In genomic region chr1:75293331-75293701, GRCm38 (mm10) we compare ENCODE assay signal across 23 mouse cellular contexts. TPM values are rescaled to one million over a fixed set of nuclear protein-coding genes. Genes with fewer than 3 reads are reported as not detected.
A peak's percentile ranks its signal among the peaks of the same experiment; 100 is the strongest.
DNase-seq lines count a peak whose midpoint lies in the region; ATAC-seq and TF ChIP-seq lines count a peak whose summit lies in the region.
"Had no signal": no experiment of that assay in that cellular context is flagged by ENCODE, and none has a peak within 500 bp of the region (broad histone marks: within the 10 kb centered on the region; RNA-seq: fewer than 3 reads in every experiment).

No protein-coding gene starts in this region.

- 68% methylated on average over 5 of the region's 5 CpGs for WGBS in heart, embryonic 13.5 days
- 82% methylated on average over 5 of the region's 5 CpGs for WGBS in intestine, embryonic 15.5 days
- WGBS in intestine, embryonic 16.5 days, result 81% methylated on average over 5 of the region's 5 CpGs
- 75% methylated on average over 5 of the region's 5 CpGs for WGBS in lung, embryonic 14.5 days
- WGBS in lung, postnatal 0 days, result 73% methylated on average over 5 of the region's 5 CpGs
- 76% methylated on average over 5 of the region's 5 CpGs for WGBS in stomach, embryonic 16.5 days

- H3K4me1 ChIP-seq in heart, embryonic 13.5 days, result peaks cover 21% of the 10 kb centered on the region
- H3K4me1 ChIP-seq in intestine, embryonic 15.5 days (replicated peaks), result 0 out of 2 replicates have a peak, but pooled peaks cover 7% of the 10 kb centered on the region
- H3K4me1 ChIP-seq in intestine, embryonic 16.5 days (ENCODE audit: control insufficient read depth, insufficient read depth, low read length), result no peaks in the 10 kb centered on the region
- H3K4me1 ChIP-seq in lung, embryonic 14.5 days (ENCODE audit: insufficient read depth), result no peaks in the 10 kb centered on the region
- no peaks in the 10 kb centered on the region for H3K4me1 ChIP-seq in lung, postnatal 0 days (ENCODE audit: insufficient read depth, low read depth, low read length)
- H3K4me1 ChIP-seq in stomach, embryonic 16.5 days (ENCODE audit: control insufficient read depth, insufficient read depth, low read length), result peaks cover 7% of the 10 kb centered on the region
- H3K4me1 ChIP-seq: liver, embryonic 13.5 days; stomach, embryonic 15.5 days had no signal

- no peak for ATAC-seq in heart, embryonic 13.5 days (ENCODE audit: extremely low read depth, insufficient number of reproducible peaks, low FRiP score, low TSS enrichment)
- no peak for ATAC-seq in intestine, embryonic 15.5 days
- no peak for ATAC-seq in intestine, embryonic 16.5 days
- ATAC-seq in lung, embryonic 14.5 days (ENCODE audit: insufficient read depth), result no peak
- ATAC-seq in lung, postnatal 0 days, result no peak
- ATAC-seq in stomach, embryonic 16.5 days (ENCODE audit: insufficient read depth, low FRiP score), result no peak
- ATAC-seq: forebrain, embryonic 14.5 days; hindbrain, embryonic 16.5 days; midbrain, embryonic 15.5 days had no signal

- H3K9ac ChIP-seq in heart, embryonic 13.5 days, result no peak overlapping the region
- H3K9ac ChIP-seq in intestine, embryonic 15.5 days, result no peak overlapping the region
- H3K9ac ChIP-seq in intestine, embryonic 16.5 days (ENCODE audit: low read depth, low read length), result no peak overlapping the region
- no peak overlapping the region for H3K9ac ChIP-seq in lung, embryonic 14.5 days
- H3K9ac ChIP-seq in lung, postnatal 0 days (replicated peaks; ENCODE audit: low read depth), result no peak overlapping the region
- H3K9ac ChIP-seq in stomach, embryonic 16.5 days (ENCODE audit: low read length), result no peak overlapping the region
- H3K9ac ChIP-seq: liver, embryonic 13.5 days; midbrain, embryonic 15.5 days; stomach, embryonic 15.5 days had no signal

- peaks cover 2% of the 10 kb centered on the region; the same call in 1 of the 2 replicates for H3K27me3 ChIP-seq in heart, embryonic 13.5 days (replicated peaks)
- no peaks in the 10 kb centered on the region for H3K27me3 ChIP-seq in intestine, embryonic 15.5 days (replicated peaks)
- no peaks in the 10 kb centered on the region for H3K27me3 ChIP-seq in intestine, embryonic 16.5 days (replicated peaks; ENCODE audit: control insufficient read depth, insufficient read depth, low read length)
- no peaks in the 10 kb centered on the region for H3K27me3 ChIP-seq in lung, embryonic 14.5 days (ENCODE audit: insufficient read depth, low read length)
- H3K27me3 ChIP-seq in lung, postnatal 0 days (replicated peaks; ENCODE audit: insufficient read depth, low read length), result no peaks in the 10 kb centered on the region
- no peaks in the 10 kb centered on the region for H3K27me3 ChIP-seq in stomach, embryonic 16.5 days (ENCODE audit: control insufficient read depth, insufficient read depth, low read length)
- H3K27me3 ChIP-seq: liver, embryonic 13.5 days; midbrain, embryonic 15.5 days; stomach, embryonic 15.5 days had no signal

- no peaks in the 10 kb centered on the region for H3K9me3 ChIP-seq in heart, embryonic 13.5 days
- H3K9me3 ChIP-seq in intestine, embryonic 15.5 days, result no peaks in the 10 kb centered on the region
- H3K9me3 ChIP-seq in intestine, embryonic 16.5 days (ENCODE audit: control insufficient read depth, low read length), result no peaks in the 10 kb centered on the region
- no peaks in the 10 kb centered on the region for H3K9me3 ChIP-seq in lung, embryonic 14.5 days (ENCODE audit: low read depth, low read length)
- H3K9me3 ChIP-seq in lung, postnatal 0 days (ENCODE audit: low read length), result no peaks in the 10 kb centered on the region
- no peaks in the 10 kb centered on the region for H3K9me3 ChIP-seq in stomach, embryonic 16.5 days (replicated peaks; ENCODE audit: control insufficient read depth, low read length)
- H3K9me3 ChIP-seq: embryonic facial prominence, embryonic 10.5 days; liver, embryonic 13.5 days; midbrain, embryonic 15.5 days; stomach, embryonic 15.5 days had no signal

- no peak overlapping the region for H3K4me3 ChIP-seq in heart, embryonic 13.5 days
- H3K4me3 ChIP-seq in intestine, embryonic 15.5 days (replicated peaks), result no peak overlapping the region
- H3K4me3 ChIP-seq in intestine, embryonic 16.5 days (ENCODE audit: low read length), result no peak overlapping the region
- H3K4me3 ChIP-seq in lung, embryonic 14.5 days (ENCODE audit: low read depth, low read length), result no peak overlapping the region
- no peak overlapping the region for H3K4me3 ChIP-seq in lung, postnatal 0 days (ENCODE audit: low read depth, low read length)
- H3K4me3 ChIP-seq in stomach, embryonic 16.5 days (replicated peaks; ENCODE audit: low read length), result no peak overlapping the region
- H3K4me3 ChIP-seq: embryonic facial prominence, embryonic 10.5 days; erythroblast, embryonic 14.5 days; liver, embryonic 13.5 days; midbrain, embryonic 15.5 days; stomach, embryonic 15.5 days had no signal

- peak overlapping the region; percentile 16; the same call in 1 of the 2 replicates for H3K4me2 ChIP-seq in heart, embryonic 13.5 days
- H3K4me2 ChIP-seq in intestine, embryonic 15.5 days (replicated peaks), result no peak overlapping the region
- no peak overlapping the region for H3K4me2 ChIP-seq in intestine, embryonic 16.5 days (ENCODE audit: low read depth, low read length)
- H3K4me2 ChIP-seq in lung, embryonic 14.5 days, result no peak overlapping the region
- H3K4me2 ChIP-seq in lung, postnatal 0 days (replicated peaks; ENCODE audit: low read depth, low read length), result no peak overlapping the region
- no peak overlapping the region for H3K4me2 ChIP-seq in stomach, embryonic 16.5 days (ENCODE audit: low read depth, low read length)
- H3K4me2 ChIP-seq: liver, embryonic 13.5 days; midbrain, embryonic 15.5 days; stomach, embryonic 15.5 days had no signal

- TF ChIP-seq EP300 in lung, postnatal 0 days (IDR thresholded peaks at IDR 0.05), result no peak

- intact Hi-C loops in heart, postnatal 36 days (cut with DNase I), result no loop called here

- H3K27ac ChIP-seq in heart, embryonic 13.5 days (replicated peaks), result peak overlapping the region; percentile 79
- peak overlapping the region; percentile 78; the same call in 1 of the 2 replicates for H3K27ac ChIP-seq in intestine, embryonic 15.5 days
- H3K27ac ChIP-seq in intestine, embryonic 16.5 days (ENCODE audit: low read length), result no peak overlapping the region
- 0 out of 2 replicates have a peak overlapping the region, but pooled peaks have one; percentile 32 for H3K27ac ChIP-seq in lung, embryonic 14.5 days (ENCODE audit: low read depth)
- no peak overlapping the region for H3K27ac ChIP-seq in lung, postnatal 0 days (ENCODE audit: low read length)
- H3K27ac ChIP-seq in stomach, embryonic 16.5 days (ENCODE audit: low read length), result 0 out of 2 replicates have a peak overlapping the region, but pooled peaks have one; percentile 25
- H3K27ac ChIP-seq: embryonic facial prominence, embryonic 10.5 days; liver, embryonic 13.5 days; midbrain, embryonic 15.5 days; stomach, embryonic 15.5 days had no signal

- no peak for TF ChIP-seq CTCF in lung, embryonic 14.5 days (IDR thresholded peaks at IDR 0.05; ENCODE audit: low read depth)
- no peak for TF ChIP-seq CTCF in lung, postnatal 0 days (IDR thresholded peaks at IDR 0.05)

- DNase-seq in heart, postnatal 36 days, result no peak
- no peak for DNase-seq in lung, embryonic 14.5 days
- DNase-seq in lung, postnatal 0 days (ENCODE audit: low spot score), result no peak
- no peak for DNase-seq in left cerebral cortex, adult 11 months (ENCODE audit: low spot score)
- DNase-seq: adrenal gland, postnatal 14 days; B cell, adult 2 months; cerebellum, adult 18-20 months; gastrocnemius, postnatal 36 days; layer of hippocampus, postnatal 36 days; liver, embryonic 13.5 days; lung, postnatal 10 days; right cerebral cortex, adult 18-20 months had no signal

- no peaks in the 10 kb centered on the region for H3K36me3 ChIP-seq in heart, embryonic 13.5 days
- no peaks in the 10 kb centered on the region for H3K36me3 ChIP-seq in intestine, embryonic 15.5 days
- H3K36me3 ChIP-seq in intestine, embryonic 16.5 days (ENCODE audit: control insufficient read depth, insufficient read depth, low read length), result no peaks in the 10 kb centered on the region
- H3K36me3 ChIP-seq in lung, embryonic 14.5 days (ENCODE audit: insufficient read depth), result no peaks in the 10 kb centered on the region
- no peaks in the 10 kb centered on the region for H3K36me3 ChIP-seq in lung, postnatal 0 days (ENCODE audit: insufficient read depth, low read length)
- no peaks in the 10 kb centered on the region for H3K36me3 ChIP-seq in stomach, embryonic 16.5 days (ENCODE audit: control insufficient read depth, insufficient read depth, low read length)
- H3K36me3 ChIP-seq: embryonic facial prominence, embryonic 10.5 days; liver, embryonic 13.5 days; midbrain, embryonic 15.5 days; stomach, embryonic 15.5 days had no signal

RNA-seq across cellular contexts. Expression of gene Resp18, which starts 15.1 kb away (rescaled TPM):
- polyA plus RNA-seq in heart, embryonic 13.5 days (2015; fragmentation: Nextera tagmentation; extraction: Ambion mirVana), result 0.75 TPM in 1 of 2 replicates, not detected in the other
- not detected for total RNA-seq in heart, postnatal 36 days (2021)
- polyA plus RNA-seq in intestine, embryonic 15.5 days (2015; fragmentation: Nextera tagmentation; extraction: Ambion mirVana), result 12.7 and 13.8 TPM in 2 replicates
- polyA plus RNA-seq in intestine, embryonic 16.5 days (2015; fragmentation: Nextera tagmentation; extraction: Ambion mirVana), result 9.2 and 9.9 TPM in 2 replicates
- polyA plus RNA-seq in lung, embryonic 14.5 days (2014; fragmentation: Nextera tagmentation; extraction: Ambion mirVana), result not detected in 2 replicates
- 1.5 and 1.8 TPM in 2 replicates for polyA plus RNA-seq in lung, postnatal 0 days (2015; fragmentation: Nextera tagmentation; extraction: Ambion mirVana)
- 6.0 and 6.6 TPM in 2 replicates for polyA plus RNA-seq in stomach, embryonic 16.5 days (2015; fragmentation: Nextera tagmentation; extraction: Ambion mirVana)
- total RNA-seq: gastrocnemius, postnatal 36 days; megakaryocyte, adult 5-6 weeks had no signal
- polyA plus RNA-seq: erythroblast, embryonic 14.5 days; liver, embryonic 13.5 days had no signal

RNA-seq across cellular contexts. Expression of gene Dnpep, which starts 24.5 kb away (rescaled TPM):
- 115 and 121 TPM in 2 replicates for polyA plus RNA-seq in heart, embryonic 13.5 days (2015; fragmentation: Nextera tagmentation; extraction: Ambion mirVana)
- total RNA-seq in heart, postnatal 36 days (2021), result 10 to 100 TPM; 78.0 to 89.7 TPM
- polyA plus RNA-seq in intestine, embryonic 15.5 days (2015; fragmentation: Nextera tagmentation; extraction: Ambion mirVana), result 131 and 145 TPM in 2 replicates
- polyA plus RNA-seq in intestine, embryonic 16.5 days (2015; fragmentation: Nextera tagmentation; extraction: Ambion mirVana), result 159 and 160 TPM in 2 replicates
- polyA plus RNA-seq in lung, embryonic 14.5 days (2014; fragmentation: Nextera tagmentation; extraction: Ambion mirVana), result 110 and 113 TPM in 2 replicates
- 109 TPM in 2 replicates for polyA plus RNA-seq in lung, postnatal 0 days (2015; fragmentation: Nextera tagmentation; extraction: Ambion mirVana)
- polyA plus RNA-seq in stomach, embryonic 16.5 days (2015; fragmentation: Nextera tagmentation; extraction: Ambion mirVana), result 125 and 139 TPM in 2 replicates

RNA-seq across cellular contexts. Expression of gene Ptprn, which starts 29.0 kb away (rescaled TPM):
- 0.40 and 0.87 TPM in 2 replicates for polyA plus RNA-seq in heart, embryonic 13.5 days (2015; fragmentation: Nextera tagmentation; extraction: Ambion mirVana)
- total RNA-seq in heart, postnatal 36 days (2021), result under 1 TPM; 0.92 to 0.95 TPM
- 3.2 and 3.6 TPM in 2 replicates for polyA plus RNA-seq in intestine, embryonic 15.5 days (2015; fragmentation: Nextera tagmentation; extraction: Ambion mirVana)
- 2.9 and 3.0 TPM in 2 replicates for polyA plus RNA-seq in intestine, embryonic 16.5 days (2015; fragmentation: Nextera tagmentation; extraction: Ambion mirVana)
- polyA plus RNA-seq in lung, embryonic 14.5 days (2014; fragmentation: Nextera tagmentation; extraction: Ambion mirVana), result 0.21 and 0.37 TPM in 2 replicates
- polyA plus RNA-seq in lung, postnatal 0 days (2015; fragmentation: Nextera tagmentation; extraction: Ambion mirVana), result 0.90 and 0.92 TPM in 2 replicates
- 2.0 and 2.6 TPM in 2 replicates for polyA plus RNA-seq in stomach, embryonic 16.5 days (2015; fragmentation: Nextera tagmentation; extraction: Ambion mirVana)
- total RNA-seq: megakaryocyte, adult 5-6 weeks had no signal
- polyA plus RNA-seq: erythroblast, embryonic 14.5 days had no signal

RNA-seq across cellular contexts. Expression of gene Dnajb2, which starts 57.1 kb away (rescaled TPM):
- polyA plus RNA-seq in heart, embryonic 13.5 days (2015; fragmentation: Nextera tagmentation; extraction: Ambion mirVana), result 30.5 and 32.6 TPM in 2 replicates
- total RNA-seq in heart, postnatal 36 days (2021), result 100 to 1,000 TPM; 104 to 112 TPM
- polyA plus RNA-seq in intestine, embryonic 15.5 days (2015; fragmentation: Nextera tagmentation; extraction: Ambion mirVana), result 25.5 and 26.2 TPM in 2 replicates
- 20.9 and 24.3 TPM in 2 replicates for polyA plus RNA-seq in intestine, embryonic 16.5 days (2015; fragmentation: Nextera tagmentation; extraction: Ambion mirVana)
- 14.1 and 16.9 TPM in 2 replicates for polyA plus RNA-seq in lung, embryonic 14.5 days (2014; fragmentation: Nextera tagmentation; extraction: Ambion mirVana)
- 40.1 and 45.6 TPM in 2 replicates for polyA plus RNA-seq in lung, postnatal 0 days (2015; fragmentation: Nextera tagmentation; extraction: Ambion mirVana)
- polyA plus RNA-seq in stomach, embryonic 16.5 days (2015; fragmentation: Nextera tagmentation; extraction: Ambion mirVana), result 31.3 and 32.3 TPM in 2 replicates

Comparison
In these comparisons a context has a peak if more than half of its experiments do, and no peak if none do; other contexts are left out.
1. H3K27ac ChIP-seq: peak in heart, embryonic 13.5 days (single experiment), intestine, embryonic 15.5 days (single experiment), lung, embryonic 14.5 days (single experiment) and stomach, embryonic 16.5 days (single experiment); none in intestine, embryonic 16.5 days (single experiment) and lung, postnatal 0 days (single experiment).